Mouse (Mus musculus) forebrain, postnatal 0 days (tissue): ENCODE data around the gene Phlda1. TPM values are rescaled to one million over a fixed set of nuclear protein-coding genes. Genes with fewer than 3 reads are reported as not detected.
"Not testable (repeated sequence)": the region's sequence is repeated elsewhere in the genome, so short reads cannot be mapped to it uniquely, and the experiment has no call there.

Source experiments
- ATAC-seq: fragments of 200-750 bp; cut with Nextera tagmentation; 2 replicates; pipeline ENCODE4 v1.8.0; 2017; ENCODE audit warnings: mild to moderate bottlenecking, moderate library complexity
- DNase-seq: peaks from one replicate; pipeline ENCODE4 v3.0.0-alpha.2; 2015
- H3K27ac ChIP-seq: fragments of 300-500 bp; sonication (generic); 2 replicates; pipeline ENCODE4 v1.5.1; 2014; ENCODE audit warnings: low read depth, mild to moderate bottlenecking, antibody characterized with exemption, low read length, moderate library complexity, mixed read lengths
- H3K27me3 ChIP-seq: fragments of 300-500 bp; sonication (generic); 2 replicates; pipeline ENCODE4 v1.6.1; 2014; ENCODE audit warnings: mild to moderate bottlenecking, low read length, mixed read lengths; ENCODE audit not compliant: insufficient read depth
- H3K36me3 ChIP-seq: fragments of 300-500 bp; sonication (generic); 2 replicates; pipeline ENCODE4 v1.6.1; 2014; ENCODE audit warnings: mild to moderate bottlenecking, moderate library complexity; ENCODE audit not compliant: insufficient read depth
- H3K4me1 ChIP-seq: fragments of 300-500 bp; sonication (generic); 2 replicates; pipeline ENCODE4 v1.6.1; 2014; ENCODE audit warnings: antibody characterized with exemption; ENCODE audit not compliant: insufficient read depth
- H3K4me2 ChIP-seq: fragments of 300-500 bp; sonication (generic); 2 replicates; pipeline ENCODE4 v1.6.1; 2014; ENCODE audit warnings: low read depth, mild to moderate bottlenecking, moderate library complexity
- H3K4me3 ChIP-seq: fragments of 300-500 bp; sonication (generic); 2 replicates; pipeline ENCODE4 v1.5.1; 2014; ENCODE audit warnings: low read depth, low read length, mixed read lengths
- H3K9ac ChIP-seq: fragments of 300-500 bp; sonication (generic); 2 replicates; pipeline ENCODE4 v1.6.1; 2014; ENCODE audit warnings: mild to moderate bottlenecking
- H3K9me3 ChIP-seq: fragments of 300-500 bp; sonication (generic); 2 replicates; pipeline ENCODE4 v1.6.1; 2016; ENCODE audit warnings: low read length
- CTCF ChIP-seq: sonication (generic); IDR thresholded peaks from 2 replicates; pipeline ENCODE4 v1.5.1; 2016; ENCODE audit warnings: antibody characterized with exemption, control low read depth, low read depth
- WGBS: fragments of 180-500 bp; shearing (Covaris S2); extraction: QIAGEN DNeasy Blood & Tissue Kit; methylation state at CpG from one replicate; pipeline ENCODE4 v1.1.7; 2014; 5-methylcytosine and 5-hydroxymethylcytosine counted together
- polyA plus RNA-seq: library from polyadenylated mRNA; unstranded; fragments of >200 nt; fragmentation: Nextera tagmentation; extraction: Ambion mirVana; gene quantifications from 2 replicates; pipeline ENCODE4 v1.2.1, GENCODE M21; 2015
- total RNA-seq: library from RNA; depleted of rRNA; stranded (reverse); fragments of >200 nt; gene quantifications from 2 replicates; pipeline ENCODE4 v1.2.3, GENCODE M21; 2014

The Phlda1 gene
- total and polyA plus RNA-seq, 2 experiments from 2014 or later = 8.9 to 29.3 TPM

DNA sequence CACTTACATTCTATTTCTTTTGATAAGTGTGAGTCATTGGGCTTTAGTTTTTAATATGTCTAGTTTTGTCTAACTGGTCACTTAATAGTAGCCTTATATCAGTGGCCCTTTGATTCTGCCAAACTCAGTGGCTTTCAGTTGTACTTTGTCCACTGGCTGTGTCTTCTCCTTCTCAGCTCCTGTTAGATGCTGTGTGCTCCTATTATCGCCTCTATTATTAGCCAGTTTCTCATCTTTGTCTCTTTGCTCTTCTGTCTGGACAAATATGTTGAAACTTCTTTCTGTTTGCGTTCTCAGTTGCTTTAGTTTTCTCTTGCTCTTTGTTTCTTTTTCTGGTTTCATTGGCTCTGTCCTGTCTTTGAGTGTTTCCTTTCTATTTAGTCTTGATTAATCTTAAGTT lies 23.4 kb upstream of the Phlda1 start:
- no peak overlapping the region for H3K4me3 ChIP-seq
- no peaks in the 10 kb centered on the region for H3K4me1 ChIP-seq
- peaks cover 27% of the 10 kb centered on the region for H3K36me3 ChIP-seq
- no peaks in the 10 kb centered on the region for H3K9me3 ChIP-seq
- no peak overlapping the region for H3K9ac ChIP-seq
- no peak for TF ChIP-seq CTCF
- no peaks in the 10 kb centered on the region for H3K27me3 ChIP-seq
- no peak overlapping the region for H3K27ac ChIP-seq
- no peak for DNase-seq
- no peak for ATAC-seq
- 90% methylated on average over 2 of the region's 2 CpGs for WGBS
- no peak overlapping the region for H3K4me2 ChIP-seq

DNA sequence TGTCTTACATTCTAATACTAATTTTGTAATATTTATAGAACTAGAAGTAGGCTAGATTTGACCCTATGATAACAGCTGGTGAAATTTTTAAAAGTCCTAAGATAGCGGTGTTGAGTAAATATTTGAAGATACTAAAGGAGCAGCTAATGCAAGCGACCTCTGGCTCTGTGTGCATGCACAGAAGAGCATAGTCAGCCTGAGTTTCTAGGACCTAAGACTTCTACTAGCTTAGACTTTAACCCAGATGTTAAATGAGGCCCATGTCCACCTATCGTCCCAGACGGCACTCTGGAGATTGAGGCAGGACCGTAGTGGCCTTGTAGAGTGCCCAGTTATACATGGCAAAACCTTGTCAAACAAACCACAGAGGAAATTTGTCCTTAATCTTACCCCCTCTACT lies 22.0 kb upstream of the Phlda1 start:
- no peak overlapping the region for H3K9ac ChIP-seq
- no peaks in the 10 kb centered on the region for H3K9me3 ChIP-seq
- no peaks in the 10 kb centered on the region for H3K4me1 ChIP-seq
- H3K4me2 ChIP-seq = no peak overlapping the region
- no peak for ATAC-seq
- peaks cover 36% of the 10 kb centered on the region for H3K36me3 ChIP-seq
- WGBS = 90% methylated on average over 5 of the region's 5 CpGs
- no peaks in the 10 kb centered on the region for H3K27me3 ChIP-seq
- no peak for DNase-seq
- TF ChIP-seq CTCF = no peak
- H3K4me3 ChIP-seq = no peak overlapping the region
- no peak overlapping the region for H3K27ac ChIP-seq

DNA sequence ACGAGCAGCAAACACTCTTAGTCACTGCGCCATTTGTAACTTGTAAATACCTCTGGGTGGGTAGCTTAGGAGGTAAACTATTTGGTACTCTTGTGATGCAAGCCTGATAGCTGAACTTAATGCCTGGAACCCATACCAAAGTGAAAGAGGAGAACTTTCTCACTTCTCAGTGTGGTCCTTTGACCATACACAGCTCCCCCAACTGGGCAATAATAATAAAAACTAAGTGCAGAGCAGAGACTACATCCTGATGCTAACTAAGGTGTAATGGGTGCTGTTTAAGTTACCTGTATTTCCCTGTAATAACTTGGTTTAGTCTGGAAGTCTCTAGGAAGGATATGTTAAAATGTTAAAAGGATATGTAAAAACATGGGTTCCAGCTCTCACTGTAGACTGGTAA lies 17.3 kb upstream of the Phlda1 start:
- peak; percentile 36 for TF ChIP-seq CTCF
- ATAC-seq (no peak), DNase-seq (no peak)

DNA sequence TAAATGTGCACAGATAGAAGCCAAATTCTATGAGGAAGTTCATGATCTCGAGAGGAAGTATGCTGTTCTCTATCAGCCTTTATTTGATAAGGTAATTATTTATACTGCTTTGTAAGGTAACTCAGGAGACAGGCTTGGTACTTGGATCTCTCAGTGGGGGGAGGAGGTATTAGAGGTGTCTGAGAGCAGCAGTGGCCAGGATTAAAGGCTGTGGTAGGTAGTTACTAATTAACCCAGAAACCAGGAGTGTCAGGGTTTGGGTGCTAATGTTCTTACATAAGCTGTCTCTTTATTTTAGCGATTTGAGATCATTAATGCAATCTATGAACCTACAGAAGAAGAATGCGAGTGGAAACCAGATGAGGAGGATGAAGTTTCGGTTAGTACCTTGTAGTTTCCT lies 16.0 kb upstream of the Phlda1 start:
- not testable (repeated sequence) for DNase-seq, ATAC-seq, H3K9me3 ChIP-seq, H3K4me3 ChIP-seq, H3K27ac ChIP-seq, H3K4me2 ChIP-seq, H3K9ac ChIP-seq, H3K4me1 ChIP-seq, H3K27me3 ChIP-seq
- 82% methylated on average over 4 of the region's 4 CpGs for WGBS
- H3K36me3 ChIP-seq = peaks cover 45% of the 10 kb centered on the region

More for the DNA sequence above, 17.3 kb upstream of the Phlda1 start:
- H3K4me1 ChIP-seq = no peaks in the 10 kb centered on the region
- H3K27me3 ChIP-seq = no peaks in the 10 kb centered on the region
- peaks cover 46% of the 10 kb centered on the region for H3K36me3 ChIP-seq
- no peaks in the 10 kb centered on the region for H3K9me3 ChIP-seq
- H3K27ac ChIP-seq = no peak overlapping the region
- H3K4me2 ChIP-seq = no peak overlapping the region
- no peak overlapping the region for H3K4me3 ChIP-seq
- no peak overlapping the region for H3K9ac ChIP-seq
- WGBS = 87% methylated on average over 2 of the region's 2 CpGs

DNA sequence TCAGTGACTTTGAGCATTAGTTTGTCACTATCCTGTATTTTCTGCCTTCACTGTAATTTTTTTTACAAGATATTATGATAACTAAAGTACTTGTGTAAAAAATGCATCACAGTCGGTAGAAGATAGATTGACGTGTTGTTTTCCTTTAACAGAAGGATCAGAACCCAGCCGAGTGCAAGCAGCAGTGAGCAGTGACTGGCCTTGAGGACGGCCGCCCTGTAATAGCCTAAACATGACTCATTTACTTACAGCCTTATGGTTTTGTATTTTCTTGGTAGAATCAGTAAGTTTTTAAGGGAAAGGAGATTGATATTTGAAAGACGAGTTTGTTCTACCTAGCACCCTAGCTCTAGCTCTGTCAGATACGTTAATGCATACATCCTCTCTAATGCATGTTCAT lies 10.2 kb upstream of the Phlda1 start:
- Histone ChIP-seq H3K4me3 (no peak overlapping the region), H3K4me1 (no peaks in the 10 kb centered on the region), H3K4me2 (no peak overlapping the region), H3K36me3 (peaks cover 40% of the 10 kb centered on the region), H3K27ac (no peak overlapping the region), H3K9me3 (no peaks in the 10 kb centered on the region), H3K9ac (no peak overlapping the region), H3K27me3 (no peaks in the 10 kb centered on the region)
- DNase-seq (no peak), ATAC-seq (no peak)
- no peak for TF ChIP-seq CTCF
- 85% methylated on average over 7 of the region's 7 CpGs for WGBS

DNA sequence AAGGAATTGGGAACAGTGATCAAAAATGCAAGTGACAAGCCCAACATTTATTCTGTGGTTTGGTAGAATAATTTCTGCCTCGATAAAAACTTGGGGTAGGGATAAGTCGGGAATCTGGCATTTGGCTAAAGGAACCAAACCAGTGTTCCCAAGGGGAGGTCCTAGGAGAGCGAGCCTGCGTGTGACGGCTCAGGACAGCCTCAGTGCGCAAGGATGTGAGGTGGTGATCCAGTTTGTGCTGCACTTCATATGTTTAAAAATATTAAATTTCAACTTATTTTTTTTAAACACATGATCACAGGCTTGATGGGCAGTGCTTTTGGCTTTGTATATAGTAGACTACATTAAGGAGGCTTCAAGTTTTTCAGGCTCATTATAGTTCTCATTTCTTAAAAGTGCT lies 6.2 kb upstream of the Phlda1 start:
- Histone ChIP-seq H3K4me1 (no peaks in the 10 kb centered on the region), H3K4me2 (no peak overlapping the region), H3K9ac (no peak overlapping the region), H3K4me3 (no peak overlapping the region), H3K27ac (no peak overlapping the region), H3K27me3 (no peaks in the 10 kb centered on the region), H3K36me3 (peaks cover 17% of the 10 kb centered on the region; the same call in 1 of the 2 replicates), H3K9me3 (no peaks in the 10 kb centered on the region)
- TF ChIP-seq CTCF = no peak
- ATAC-seq = no peak
- no peak for DNase-seq
- WGBS = 64% methylated on average over 6 of the region's 6 CpGs

DNA sequence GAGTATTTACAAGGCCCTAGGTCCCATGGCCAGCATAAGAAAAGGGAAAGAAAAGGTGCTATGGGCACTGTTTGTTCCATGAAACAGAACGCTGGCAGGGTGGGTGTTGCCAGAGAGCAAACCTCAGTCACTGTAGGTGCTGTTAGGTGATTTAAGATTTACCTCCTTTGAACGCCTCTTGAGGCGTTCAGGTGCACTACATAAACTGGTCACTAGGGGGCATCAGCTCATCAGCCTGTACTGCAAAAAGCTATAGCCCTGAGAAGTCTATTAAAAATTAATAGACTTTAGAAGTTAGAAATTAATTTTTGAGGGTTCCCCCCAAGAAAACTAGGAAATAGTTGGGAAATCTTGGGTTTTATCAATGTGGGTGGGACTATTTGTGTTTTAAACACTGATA lies 3.0 kb upstream of the Phlda1 start:
- no peak overlapping the region for H3K27ac ChIP-seq
- DNase-seq (peak; percentile 89), ATAC-seq (no peak)
- H3K4me3 ChIP-seq = no peak overlapping the region
- peak; percentile 90 for TF ChIP-seq CTCF
- under 1% methylated on average over 3 of the region's 3 CpGs for WGBS
- no peak overlapping the region for H3K9ac ChIP-seq
- no peak overlapping the region for H3K4me2 ChIP-seq
- H3K9me3 ChIP-seq = no peaks in the 10 kb centered on the region
- H3K36me3 ChIP-seq = peaks cover 6% of the 10 kb centered on the region; the same call in 1 of the 2 replicates
- no peaks in the 10 kb centered on the region for H3K27me3 ChIP-seq
- H3K4me1 ChIP-seq = no peaks in the 10 kb centered on the region

DNA sequence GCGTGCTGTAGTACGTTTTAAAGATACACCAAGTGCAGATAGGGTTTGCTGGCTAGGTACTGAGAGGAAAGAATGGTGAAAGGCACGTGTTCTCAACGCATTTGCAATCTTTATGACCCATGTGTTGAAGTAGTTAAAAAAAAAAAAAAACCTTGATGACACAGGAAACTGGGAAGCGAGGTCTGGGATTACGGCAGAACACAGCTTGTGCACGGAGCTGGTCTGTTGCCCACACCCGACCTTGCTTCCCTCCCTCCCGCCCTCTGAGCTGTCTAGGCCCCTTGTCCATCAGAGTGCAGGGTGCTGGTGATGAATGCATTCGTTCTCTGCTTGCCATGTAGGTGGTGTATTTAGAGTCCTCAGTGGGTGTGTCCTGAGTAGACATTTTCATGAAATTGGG lies 2.4 kb upstream of the Phlda1 start:
- Histone ChIP-seq H3K9me3 (no peaks in the 10 kb centered on the region), H3K4me2 (no peak overlapping the region), H3K36me3 (no peaks in the 10 kb centered on the region), H3K27ac (no peak overlapping the region), H3K4me1 (0 out of 2 replicates have a peak, but pooled peaks cover 2% of the 10 kb centered on the region), H3K9ac (no peak overlapping the region), H3K4me3 (no peak overlapping the region), H3K27me3 (no peaks in the 10 kb centered on the region)
- 51% methylated on average over 10 of the region's 10 CpGs for WGBS
- ATAC-seq (no peak), DNase-seq (no peak)
- no peak for TF ChIP-seq CTCF
